Mouse (Mus musculus) heart, postnatal 10 days (tissue): ENCODE data around the gene Dnajc13. TPM values are rescaled to one million over a fixed set of nuclear protein-coding genes. Genes with fewer than 3 reads are reported as not detected.

Source experiments
- DNase-seq, 2 experiments: peaks; one replicate each; pipeline ENCODE4 v3.0.0; 2021
- intact Hi-C: fragments of 180-260 bp; cut with DNase I; formaldehyde crosslinking; loops from one replicate; pipeline ENCODE4 v1.15.1; 2025
- total RNA-seq, 2 experiments: library from RNA; stranded (reverse); gene quantifications; 2 replicates each; pipeline ENCODE4 v1.2.3; 2021

The Dnajc13 gene
- total RNA-seq, 2 experiments from 2014 or later, result 35.1 to 41.9 TPM

DNA sequence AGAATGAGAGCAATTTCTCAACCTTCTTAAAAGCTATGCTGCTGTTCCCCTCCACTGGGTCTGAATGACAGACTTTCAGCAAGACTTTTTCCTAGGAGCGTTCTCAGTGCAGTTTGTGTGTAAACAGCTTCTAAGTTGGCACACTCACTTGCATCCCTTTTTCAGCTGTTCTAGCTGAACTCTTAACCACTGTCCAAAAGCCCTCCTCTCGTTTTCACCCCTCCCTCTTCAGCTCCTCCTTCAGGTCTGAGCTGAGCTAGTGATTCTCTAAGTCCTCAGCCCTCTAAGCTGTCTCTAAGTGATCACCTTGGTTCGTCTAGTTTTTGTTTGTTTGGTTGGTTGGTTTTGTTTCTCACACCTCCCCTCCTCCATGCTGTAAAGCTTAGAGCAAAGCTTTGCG, 2.4 kb downstream of the Dnajc13 start:
- no peak for DNase-seq
- intact Hi-C loops, result loop anchor here (5.0 to 10.0 kb wide), 2 partner anchors 58 to 1134 kb away; partner anchors contain the start of genes Aste1 and Nek11

GRCm38 (mm10) chr9:104256085-104256484, 6.6 kb downstream of the Dnajc13 start:
- DNase-seq, result no peak
- intact Hi-C loops, result no loop called here

DNA sequence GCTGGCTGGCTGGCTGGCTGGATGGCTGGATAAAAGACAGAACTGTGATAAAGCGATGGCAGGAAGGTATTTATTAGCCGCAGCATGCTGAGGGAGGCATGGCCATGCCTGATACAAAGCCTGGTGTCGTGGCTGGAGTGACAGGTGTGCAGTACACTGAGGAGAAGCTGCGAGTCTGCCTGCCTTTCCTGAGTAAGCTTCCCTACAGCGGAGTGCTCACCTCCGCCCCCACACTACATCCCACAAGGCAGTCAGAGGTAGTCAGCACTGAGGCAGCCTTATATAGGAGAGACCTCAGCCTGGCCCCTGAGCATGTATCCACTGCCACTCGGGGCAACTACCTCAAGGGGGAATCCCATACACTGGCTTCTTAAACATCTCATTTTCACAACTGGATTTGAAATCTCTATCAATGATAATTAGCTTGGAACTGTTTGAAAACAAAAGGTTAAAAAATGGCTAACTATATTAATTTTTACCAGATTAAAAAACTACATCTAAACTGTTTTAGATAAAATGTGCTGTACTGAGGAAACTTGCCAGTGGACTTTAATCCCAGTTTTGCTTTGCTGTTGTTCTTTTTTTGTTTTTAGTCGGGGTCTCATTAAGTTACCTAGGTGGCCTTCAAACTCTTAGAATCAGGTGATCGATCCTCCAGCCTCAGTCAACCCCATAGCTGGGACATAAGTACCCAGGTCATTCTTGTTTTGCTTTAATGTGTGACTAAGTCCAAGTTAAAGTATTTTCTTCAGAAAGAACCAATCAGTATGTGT, 8.1 kb downstream of the Dnajc13 start:
- intact Hi-C loops, result no loop called here
- DNase-seq, result no peak

DNA sequence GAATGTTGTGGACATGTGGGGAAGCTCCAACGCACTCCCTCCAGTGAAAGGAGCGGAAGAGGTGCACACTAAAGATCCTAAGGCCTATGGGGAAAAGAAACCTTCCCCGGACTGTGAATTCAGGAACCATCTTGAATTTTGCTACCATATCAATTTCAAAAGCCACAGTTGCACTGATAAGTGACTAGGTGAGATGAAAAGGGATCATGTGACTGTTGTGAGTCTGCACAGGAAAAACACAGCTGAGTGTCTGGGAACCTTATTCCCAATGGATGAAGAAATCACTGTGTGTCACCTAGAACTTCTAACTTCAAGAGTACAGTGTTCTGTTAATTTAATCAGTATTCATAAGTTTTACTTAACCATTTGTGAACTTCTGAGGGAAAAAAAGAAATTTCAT, 10.1 kb downstream of the Dnajc13 start:
- intact Hi-C loops, result no loop called here
- DNase-seq, result no peak

- DNase-seq, result no peak
- intact Hi-C loops, result no loop called here
Observed at GRCm38 (mm10) chr9:104251687-104252086, 11.0 kb downstream of the Dnajc13 start.

- intact Hi-C loops, result no loop called here
- no peak for DNase-seq
Observed at GRCm38 (mm10) chr9:104251111-104251510, 11.6 kb downstream of the Dnajc13 start.

DNA sequence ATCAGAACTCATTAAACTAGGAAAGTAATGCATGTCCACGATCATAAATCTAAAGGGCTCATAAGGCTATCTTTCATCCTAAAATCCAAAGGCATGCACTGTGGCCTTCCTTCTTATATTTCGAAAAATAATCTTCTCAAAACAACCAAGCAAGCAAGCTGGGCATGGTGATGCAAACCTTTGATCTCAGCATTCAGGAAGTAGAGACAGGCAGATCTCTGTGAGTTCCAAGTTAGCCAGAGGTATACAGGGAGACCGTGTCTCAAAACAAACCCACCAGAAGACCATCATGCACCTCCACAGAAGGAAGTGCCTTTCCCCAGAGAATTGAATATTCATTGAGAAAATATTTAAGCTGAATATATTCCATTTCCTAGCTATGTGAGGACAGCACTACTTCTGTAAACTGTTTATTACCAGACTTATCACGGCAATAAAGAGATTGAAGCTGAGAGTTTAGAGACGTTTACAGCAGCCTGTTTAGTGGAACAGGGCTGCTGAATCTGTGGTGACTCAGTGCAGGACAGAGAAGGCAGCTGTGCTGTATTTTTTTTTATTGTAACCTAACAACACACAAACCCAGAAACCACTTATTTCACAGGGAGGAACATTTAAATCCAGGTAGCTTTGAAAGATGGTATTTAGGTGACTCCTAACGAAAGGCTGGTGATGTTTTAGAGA, 15.3 kb downstream of the Dnajc13 start:
- no peak for DNase-seq
- intact Hi-C loops, result no loop called here

GRCm38 (mm10) chr9:104243799-104244466, 18.8 kb downstream of the Dnajc13 start:
- peak; percentile 17 to 20 for DNase-seq
- intact Hi-C loops, result no loop called here

DNA sequence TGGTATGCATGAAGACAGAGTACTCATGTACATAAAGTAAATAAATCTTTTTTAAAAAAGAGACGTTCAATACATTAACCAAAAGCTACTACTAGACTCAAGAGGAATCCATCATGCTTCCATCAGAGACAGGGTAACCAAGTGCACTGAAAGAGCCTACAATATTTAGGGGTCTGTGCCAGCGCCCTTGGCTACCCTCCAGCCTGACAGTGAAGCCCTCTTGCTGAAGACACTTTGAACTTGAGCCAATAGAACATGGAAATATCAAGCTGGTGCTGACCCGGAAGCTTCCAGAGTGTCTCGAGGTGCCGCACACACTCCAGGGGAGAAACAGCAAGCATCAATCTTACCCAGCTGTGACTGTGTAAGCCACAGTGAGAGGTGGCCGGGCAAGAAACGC, 22.6 kb downstream of the Dnajc13 start:
- intact Hi-C loops, result no loop called here
- DNase-seq, result no peak

DNA sequence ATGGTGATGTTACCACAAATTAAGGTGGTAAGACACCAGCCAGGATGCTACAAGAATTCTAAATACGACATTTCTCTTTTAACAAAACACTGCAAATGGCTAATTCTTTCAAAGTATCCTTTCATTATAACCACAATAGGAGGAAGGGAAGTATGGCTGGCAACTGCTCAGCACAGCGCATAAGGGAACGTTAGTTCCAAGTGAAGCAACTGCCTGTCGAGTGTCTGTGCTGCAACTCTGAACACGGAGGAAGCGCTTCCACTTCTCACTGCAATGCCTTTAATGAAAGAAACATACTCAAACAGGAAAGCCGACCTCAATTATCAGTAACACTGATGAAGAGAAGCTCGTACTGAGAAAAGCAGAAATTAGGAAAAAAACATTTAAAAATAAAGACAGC, 23.7 kb downstream of the Dnajc13 start:
- intact Hi-C loops, result no loop called here
- no peak for DNase-seq

- no peak for DNase-seq
- intact Hi-C loops, result no loop called here
Observed at GRCm38 (mm10) chr9:104236256-104236930, 26.3 kb downstream of the Dnajc13 start.

DNA sequence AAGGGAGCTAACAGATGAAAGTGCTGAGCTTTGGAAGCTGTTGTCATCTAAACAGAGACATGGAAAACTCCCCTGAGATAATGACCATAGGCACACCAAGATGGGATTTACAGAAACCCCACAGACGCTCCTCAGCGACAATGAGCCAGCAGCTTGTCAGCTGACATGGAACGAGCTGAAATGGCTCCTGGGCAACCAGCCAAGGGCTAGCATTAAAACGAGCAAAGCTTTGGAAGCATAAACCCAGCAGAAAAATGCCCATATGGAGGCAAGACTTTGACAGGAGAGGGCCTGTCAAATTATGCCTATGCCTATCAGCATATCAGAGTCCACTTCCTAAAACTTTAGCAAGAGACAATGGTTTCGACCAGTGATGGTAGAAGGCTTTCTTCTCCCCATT, 27.0 kb downstream of the Dnajc13 start:
- intact Hi-C loops, result no loop called here
- DNase-seq, result peak; percentile 58

DNA sequence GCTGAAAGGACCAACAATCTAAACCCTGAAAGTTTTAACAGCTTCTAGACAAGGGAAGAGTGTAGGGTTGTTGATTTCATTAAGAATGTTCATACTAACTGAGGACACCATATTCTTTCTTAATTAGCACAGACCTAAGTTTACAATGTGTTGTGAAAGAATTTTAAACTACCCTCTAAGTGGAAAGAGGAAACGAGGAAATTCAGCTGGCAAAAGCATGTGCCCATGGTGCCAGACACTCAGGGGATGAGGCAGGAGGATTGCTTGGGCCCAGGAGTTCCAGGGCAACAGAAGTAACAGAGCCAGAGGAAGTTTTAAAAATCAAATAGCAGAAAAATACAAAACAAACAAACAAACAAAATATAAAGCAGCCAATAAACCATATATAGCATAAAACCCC, 28.9 kb downstream of the Dnajc13 start:
- intact Hi-C loops, result no loop called here
- DNase-seq, result no peak

- intact Hi-C loops, result no loop called here
- no peak for DNase-seq
Observed at GRCm38 (mm10) chr9:104233060-104233459, 29.7 kb downstream of the Dnajc13 start.

DNA sequence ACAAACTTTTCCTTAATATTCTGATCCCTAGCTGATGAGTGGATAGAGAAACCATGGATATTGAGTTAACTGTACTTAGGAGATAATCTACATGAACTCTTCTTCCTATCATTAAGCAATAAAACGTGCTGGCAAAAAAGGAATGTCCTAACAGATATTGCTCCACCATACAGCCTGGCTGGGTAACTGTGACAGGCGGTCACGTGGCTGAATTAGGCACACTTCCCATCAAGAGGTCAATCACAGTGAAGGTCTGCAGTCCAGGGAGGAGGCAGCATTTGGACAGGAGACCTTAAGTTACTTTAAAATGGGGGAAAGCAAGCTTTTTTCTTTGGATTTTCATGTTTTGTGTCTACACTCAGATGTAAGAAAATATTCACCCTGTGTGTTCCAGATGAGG, 30.7 kb downstream of the Dnajc13 start:
- intact Hi-C loops, result no loop called here
- no peak for DNase-seq

- intact Hi-C loops, result no loop called here
Observed at GRCm38 (mm10) chr9:104211402-104211801, 51.3 kb downstream of the Dnajc13 start.

DNA sequence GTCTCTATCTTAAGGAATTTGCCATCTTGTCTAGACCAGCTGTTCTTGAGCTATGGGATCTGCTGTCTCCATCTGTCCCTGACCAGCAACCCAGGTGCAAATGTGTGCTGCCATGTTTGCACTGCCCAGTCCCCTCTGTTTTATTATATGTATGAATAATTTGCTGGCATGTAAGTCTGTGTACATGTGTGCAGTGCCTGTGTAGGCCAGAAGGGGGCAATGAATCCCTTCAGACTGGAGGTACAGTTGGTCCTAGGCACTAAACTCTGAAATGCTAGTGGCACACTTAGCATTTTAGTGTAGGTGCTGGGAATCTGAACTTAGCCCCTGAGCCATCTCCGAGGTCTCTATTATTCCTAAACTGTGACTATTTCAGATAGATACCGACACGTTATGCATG, 58.9 kb downstream of the Dnajc13 start:
- DNase-seq, result peak; percentile 23 to 61
- intact Hi-C loops, result loop anchor here (2.0 to 5.0 kb wide), 2 partner anchors 58 to 103 kb away; partner anchors contain the start of gene Dnajc13

More at GRCm38 (mm10) chr9:104211402-104211801, 51.3 kb downstream of the Dnajc13 start:
- no peak for DNase-seq

DNA sequence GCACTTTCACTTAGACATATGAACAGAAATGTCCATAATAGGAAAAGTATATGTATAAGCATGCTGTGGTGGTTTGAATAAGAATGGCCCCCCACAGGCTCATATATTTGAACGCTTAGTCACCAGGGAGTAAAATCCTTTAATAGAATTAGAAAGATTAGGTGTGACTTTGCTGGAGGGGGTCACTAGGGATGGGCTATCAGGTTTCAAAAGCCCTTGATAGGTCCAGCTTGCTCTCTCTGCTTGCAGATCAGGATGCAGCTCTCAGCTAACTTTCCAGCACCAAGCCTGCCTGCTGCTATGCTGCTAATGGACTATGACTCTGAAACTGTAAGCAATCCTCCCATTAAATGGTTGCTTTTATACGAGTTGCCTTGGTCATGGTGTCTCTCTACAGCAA, 68.2 kb downstream of the Dnajc13 start:
- DNase-seq, result no peak
- intact Hi-C loops, result no loop called here

- intact Hi-C loops, result no loop called here
- peak; percentile 41 to 42 for DNase-seq
Observed at GRCm38 (mm10) chr9:104193900-104194299, 68.8 kb downstream of the Dnajc13 start.

DNA sequence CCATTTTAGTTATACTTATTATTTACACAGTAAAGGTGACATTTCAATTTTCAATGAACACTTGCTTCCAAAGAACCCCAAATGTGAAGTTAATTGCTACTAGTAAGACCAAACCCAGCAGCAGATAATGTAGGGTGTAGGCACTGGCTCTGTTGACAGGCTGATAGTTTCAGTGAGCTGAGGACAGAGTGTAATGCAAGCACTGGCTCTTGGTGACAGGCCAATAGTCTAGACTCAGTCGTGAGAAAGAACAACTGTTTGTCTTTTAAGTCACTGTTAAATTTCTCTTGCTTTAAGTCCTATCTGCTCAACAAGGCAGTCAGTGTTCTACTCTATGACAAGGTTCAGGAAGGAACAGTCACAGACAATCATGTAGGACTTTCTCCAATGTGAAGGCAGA, 69.4 kb downstream of the Dnajc13 start:
- intact Hi-C loops, result no loop called here

DNA sequence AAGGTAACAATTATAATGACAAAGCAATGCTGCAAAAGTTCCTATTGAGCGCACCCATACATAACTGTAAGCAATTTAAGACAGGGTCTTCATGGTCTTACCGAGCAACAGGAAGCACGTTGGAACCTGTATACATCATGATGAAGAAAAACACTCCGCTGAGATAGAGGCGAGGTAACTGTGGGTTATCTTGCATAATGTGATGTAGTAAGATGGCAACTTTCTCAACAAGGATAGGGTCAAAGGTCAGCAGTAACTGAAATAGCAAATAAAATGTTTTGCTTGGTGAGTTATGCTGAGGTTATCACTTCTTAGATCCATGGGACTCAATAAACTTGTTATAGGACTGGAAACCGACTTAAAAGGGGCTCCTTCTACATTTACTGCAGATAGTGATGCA, 70.2 kb downstream of the Dnajc13 start:
- intact Hi-C loops, result no loop called here
- no peak for DNase-seq

More for the DNA sequence above, 69.4 kb downstream of the Dnajc13 start:
- DNase-seq, result peak; percentile 18 to 21
